Mouse (Mus musculus): Measurements from ENCODE around the gene Speer3.

Speer3 gene

DNA sequence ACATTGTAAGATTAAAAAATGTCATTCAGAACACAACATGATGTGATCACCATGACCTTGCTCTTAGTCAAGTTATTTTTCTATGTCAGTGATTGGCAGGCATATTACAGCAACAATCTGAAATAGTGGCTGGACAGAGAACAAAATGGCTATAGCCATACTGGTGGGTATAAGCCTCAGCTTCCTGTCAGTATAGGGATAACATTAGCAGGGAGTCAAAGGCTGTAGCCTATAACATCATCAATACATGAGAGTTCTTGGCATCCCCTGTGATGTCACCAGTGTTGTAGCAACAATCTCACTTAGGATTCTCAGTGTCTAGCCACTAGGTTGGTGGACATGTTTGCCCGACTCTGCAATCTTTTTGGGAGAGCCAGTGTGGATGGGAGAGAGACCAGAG lies at the start of gene Speer3:
TSS of gene Speer3 (plus strand) at position 301 of the 400 bp plus-strand sequence.
- DNase-seq (ENCODE audit: inconsistent ontology term), result no peak

- peak; percentile 79 for DNase-seq (ENCODE audit: inconsistent ontology term)
Measured at GRCm38 (mm10) chr5:13810496-13810895, 19.1 kb downstream of the Speer3 start.

GRCm38 (mm10) chr5:13825108-13825507 lies 33.7 kb downstream of the Speer3 start:
- no peak for DNase-seq (ENCODE audit: inconsistent ontology term)

GRCm38 (mm10) chr5:13826708-13827107 lies 35.3 kb downstream of the Speer3 start:
- DNase-seq (ENCODE audit: inconsistent ontology term), result no peak

GRCm38 (mm10) chr5:13844317-13844716 lies 52.9 kb downstream of the Speer3 start:
- DNase-seq (ENCODE audit: inconsistent ontology term), result peak; percentile 64

All from Muller cell, postnatal 12 days (primary cell).